In the genomic region with DNA sequence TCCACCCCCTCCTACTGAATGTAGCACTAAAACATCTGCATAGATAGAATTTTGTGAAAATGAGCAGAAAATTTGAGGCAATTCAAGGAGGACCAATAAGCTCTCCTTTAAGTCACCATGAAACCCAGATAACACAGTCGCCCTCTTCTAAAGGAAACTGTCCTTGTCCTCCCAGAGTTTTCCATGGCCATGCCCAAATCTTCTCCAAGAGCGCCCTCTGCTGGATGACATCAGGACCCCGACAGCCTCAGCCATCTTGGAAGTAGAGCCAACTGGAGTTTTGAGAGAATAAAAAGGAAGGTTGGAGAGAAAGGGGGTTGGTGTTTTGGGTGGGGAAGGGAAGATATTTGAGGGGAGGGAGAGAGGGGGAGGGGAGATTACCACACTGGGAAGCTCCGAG, we compare ENCODE assay signal across 8 mouse cellular contexts.
DNase-seq lines count a peak whose midpoint lies in the region; ATAC-seq and TF ChIP-seq lines count a peak whose summit lies in the region.

No protein-coding gene starts in this region.

- peak; percentile 76 for DNase-seq in MEL (ENCODE audit: low read depth, low spot score)
- DNase-seq in c-Kit-positive CD71-negative TER-119-negative erythroid progenitor cells, embryonic 14.5 days (ENCODE audit: low read depth) = peak; percentile 78
- DNase-seq in layer of hippocampus, postnatal 25 days (ENCODE audit: extremely low spot score in 1 of 2, low spot score in 1 of 2) = peak; percentile 77 to 97
- DNase-seq in right cerebral cortex, adult 2 months (ENCODE audit: low spot score in 2 of 2) = peak; percentile 83 to 92
- DNase-seq in urinary bladder, adult 2 months (ENCODE audit: low spot score) = peak; percentile 66

- H3K27me3 ChIP-seq in MEL (ENCODE audit: control insufficient read depth in 1 of 2, insufficient read depth in 2 of 2, low read length in 2 of 2) = no peaks in the 10 kb centered on the region
- H3K27me3 ChIP-seq in forebrain, embryonic 13.5 days = no peaks in the 10 kb centered on the region

- no peak for TF ChIP-seq EP300 in MEL (IDR thresholded peaks at IDR 0.05; ENCODE audit: low read depth in 1 of 2, low read length in 2 of 2)

- peak; percentile 90 for TF ChIP-seq RAD21 in MEL (IDR thresholded peaks at IDR 0.05; ENCODE audit: low read depth, low read length)

- H3K79me2 ChIP-seq in MEL (ENCODE audit: control insufficient read depth, insufficient read depth, low read length, poor library complexity) = no peaks in the 10 kb centered on the region

- H3K36me3 ChIP-seq in MEL (ENCODE audit: control insufficient read depth in 1 of 2, insufficient read depth in 2 of 2, low read length in 2 of 2) = 0 out of 4 replicates have a peak, but pooled peaks cover 0 to 2% of the 10 kb centered on the region in 2 experiments
- no peaks in the 10 kb centered on the region for H3K36me3 ChIP-seq in forebrain, embryonic 13.5 days (ENCODE audit: poor library complexity, severe bottlenecking)

- no peak overlapping the region for H3K4me3 ChIP-seq in MEL (ENCODE audit: control insufficient read depth in 1 of 2, insufficient read depth in 1 of 2, low read depth in 2 of 2, low read length in 2 of 2)
- no peak overlapping the region for H3K4me3 ChIP-seq in forebrain, embryonic 13.5 days

- peak; percentile 16 to 85 (median 77); a peak in 5 of 6 replicates for TF ChIP-seq CTCF in MEL (IDR thresholded peaks at IDR 0.05 in 2 of 3, conservative IDR thresholded peaks at IDR 0.05 in 1 of 3; ENCODE audit: control insufficient read depth in 1 of 3, insufficient read depth in 1 of 3, low read depth in 2 of 3, low read length in 3 of 3, poor library complexity in 1 of 3, severe bottlenecking in 1 of 3)

- H3K4me2 ChIP-seq in forebrain, embryonic 13.5 days = no peak overlapping the region

- no peak overlapping the region for H3K27ac ChIP-seq in MEL (ENCODE audit: control insufficient read depth, low read depth, low read length)
- H3K27ac ChIP-seq in forebrain, embryonic 13.5 days = no peak overlapping the region

- ATAC-seq in forebrain, embryonic 13.5 days = peak; percentile 51
- peak; percentile 62 to 68; a peak in 1 of 4 replicates for ATAC-seq in hematopoietic stem cell, adult 5-6 weeks (replicated peaks in 1 of 2; ENCODE audit: insufficient read depth in 1 of 2, low FRiP score in 2 of 2, low TSS enrichment in 1 of 2, low read depth in 1 of 2, poor library complexity in 2 of 2, severe bottlenecking in 2 of 2)
- ATAC-seq in megakaryocyte progenitor cell, adult 5-6 weeks (replicated peaks; ENCODE audit: poor library complexity) = peak; percentile 85

- 8% methylated on average over 4 of the region's 4 CpGs for WGBS in forebrain, embryonic 13.5 days

- H3K9me3 ChIP-seq in MEL (replicated peaks; ENCODE audit: insufficient read depth, low read length) = no peaks in the 10 kb centered on the region
- H3K9me3 ChIP-seq in forebrain, embryonic 13.5 days (replicated peaks) = no peaks in the 10 kb centered on the region

- no peak overlapping the region for H3K9ac ChIP-seq in MEL (ENCODE audit: control insufficient read depth, low read depth, low read length, poor library complexity, severe bottlenecking)
- no peak overlapping the region for H3K9ac ChIP-seq in forebrain, embryonic 13.5 days

- no peak for TF ChIP-seq POLR2A in MEL (IDR thresholded peaks at IDR 0.05; ENCODE audit: control insufficient read depth in 1 of 2, insufficient read depth in 1 of 2, low read depth in 1 of 2, low read length in 2 of 2, poor library complexity in 1 of 2)

- peaks cover 0 to 5% of the 10 kb centered on the region in 2 experiments; a peak in 2 of 4 replicates for H3K4me1 ChIP-seq in MEL (ENCODE audit: control insufficient read depth in 1 of 2, insufficient read depth in 2 of 2, low read length in 2 of 2)
- H3K4me1 ChIP-seq in forebrain, embryonic 13.5 days = peaks cover 10% of the 10 kb centered on the region

TF ChIP-seq in MEL, 35 proteins besides CTCF, POLR2A, EP300 and RAD21:
- peak; percentile 90 for TF ChIP-seq ZC3H11A (IDR thresholded peaks at IDR 0.05; ENCODE audit: low read depth, low read length)
- TF ChIP-seq MAFK (IDR thresholded peaks at IDR 0.05; ENCODE audit: borderline replicate concordance, low read depth, low read length) = no peak
- peak; percentile 92 for TF ChIP-seq SMC3 (IDR thresholded peaks at IDR 0.05; ENCODE audit: low read depth, low read length)
